Mouse (Mus musculus): ENCODE data around the gene Dusp6. TPM values are rescaled to one million over a fixed set of nuclear protein-coding genes. Genes with fewer than 3 reads are reported as not detected.
A peak's percentile ranks its signal among the peaks of the same experiment; 100 is the strongest.

Gene Dusp6
- polyA plus RNA-seq, 1 experiment from 2014 or later, result 40.6 TPM

GRCm38 (mm10) chr10:99234336-99234735 is 28.7 kb upstream of the Dusp6 start:
- H3K36me3 ChIP-seq, result no peaks in the 10 kb centered on the region
- H3K4me2 ChIP-seq, result no peak overlapping the region
- no peaks in the 10 kb centered on the region for H3K27me3 ChIP-seq (replicated peaks)
- no peak for ATAC-seq (ENCODE audit: extremely low read depth, insufficient number of reproducible peaks, low FRiP score, low TSS enrichment)
- no peaks in the 10 kb centered on the region for H3K9me3 ChIP-seq
- H3K27ac ChIP-seq (replicated peaks), result no peak overlapping the region
- no peak overlapping the region for H3K4me3 ChIP-seq
- 88% methylated on average over 8 of the region's 8 CpGs for WGBS
- H3K9ac ChIP-seq, result no peak overlapping the region
- H3K4me1 ChIP-seq, result peaks cover 19% of the 10 kb centered on the region

GRCm38 (mm10) chr10:99235081-99235480 is 27.9 kb upstream of the Dusp6 start:
- 86% methylated on average over 9 of the region's 9 CpGs for WGBS
- H3K27me3 ChIP-seq (replicated peaks), result no peaks in the 10 kb centered on the region
- H3K27ac ChIP-seq (replicated peaks), result no peak overlapping the region
- no peaks in the 10 kb centered on the region for H3K36me3 ChIP-seq
- H3K9ac ChIP-seq, result no peak overlapping the region
- no peak overlapping the region for H3K4me3 ChIP-seq
- peaks cover 17% of the 10 kb centered on the region for H3K4me1 ChIP-seq
- no peak overlapping the region for H3K4me2 ChIP-seq
- no peak for ATAC-seq (ENCODE audit: extremely low read depth, insufficient number of reproducible peaks, low FRiP score, low TSS enrichment)
- H3K9me3 ChIP-seq, result no peaks in the 10 kb centered on the region

- ATAC-seq (ENCODE audit: extremely low read depth, insufficient number of reproducible peaks, low FRiP score, low TSS enrichment), result peak; percentile 37; the same call in 1 of the 2 replicates
- Histone ChIP-seq H3K36me3 (no peaks in the 10 kb centered on the region), H3K4me3 (no peak overlapping the region), H3K9ac (no peak overlapping the region), H3K27ac (replicated peaks) (peak overlapping the region; percentile 66), H3K4me1 (peaks cover 27% of the 10 kb centered on the region), H3K27me3 (replicated peaks) (no peaks in the 10 kb centered on the region), H3K4me2 (peak overlapping the region; percentile 49), H3K9me3 (no peaks in the 10 kb centered on the region)
- 23% methylated on average over 11 of the region's 11 CpGs for WGBS
Measured at GRCm38 (mm10) chr10:99237205-99237832, 25.7 kb upstream of the Dusp6 start.

- Histone ChIP-seq H3K27ac (replicated peaks) (no peak overlapping the region), H3K4me3 (no peak overlapping the region), H3K4me2 (no peak overlapping the region), H3K27me3 (replicated peaks) (no peaks in the 10 kb centered on the region), H3K9ac (no peak overlapping the region), H3K9me3 (no peaks in the 10 kb centered on the region), H3K36me3 (no peaks in the 10 kb centered on the region), H3K4me1 (peaks cover 22% of the 10 kb centered on the region)
- no peak for ATAC-seq (ENCODE audit: extremely low read depth, insufficient number of reproducible peaks, low FRiP score, low TSS enrichment)
- 86% methylated on average over 11 of the region's 11 CpGs for WGBS
Measured at GRCm38 (mm10) chr10:99238537-99238936, 24.5 kb upstream of the Dusp6 start.

GRCm38 (mm10) chr10:99241284-99241828 is 21.7 kb upstream of the Dusp6 start:
- no peak for ATAC-seq (ENCODE audit: extremely low read depth, insufficient number of reproducible peaks, low FRiP score, low TSS enrichment)
- H3K4me2 ChIP-seq, result peak overlapping the region; percentile 19; the same call in 1 of the 2 replicates
- H3K9ac ChIP-seq, result no peak overlapping the region
- H3K9me3 ChIP-seq, result no peaks in the 10 kb centered on the region
- no peaks in the 10 kb centered on the region for H3K27me3 ChIP-seq (replicated peaks)
- H3K27ac ChIP-seq (replicated peaks), result peak overlapping the region; percentile 8
- no peak overlapping the region for H3K4me3 ChIP-seq
- H3K4me1 ChIP-seq, result peaks cover 22% of the 10 kb centered on the region
- H3K36me3 ChIP-seq, result no peaks in the 10 kb centered on the region
- 71% methylated on average over 7 of the region's 7 CpGs for WGBS

GRCm38 (mm10) chr10:99241829-99242711 is 21.0 kb upstream of the Dusp6 start:
- Histone ChIP-seq H3K9me3 (no peaks in the 10 kb centered on the region), H3K9ac (no peak overlapping the region), H3K4me2 (peak overlapping the region; percentile 19; the same call in 1 of the 2 replicates), H3K36me3 (no peaks in the 10 kb centered on the region), H3K27ac (replicated peaks) (peak overlapping the region; percentile 8), H3K4me1 (peaks cover 18% of the 10 kb centered on the region), H3K27me3 (replicated peaks) (no peaks in the 10 kb centered on the region), H3K4me3 (no peak overlapping the region)
- 49% methylated on average over 16 of the region's 16 CpGs for WGBS
- ATAC-seq (ENCODE audit: extremely low read depth, insufficient number of reproducible peaks, low FRiP score, low TSS enrichment), result no peak

GRCm38 (mm10) chr10:99242721-99243120 is 20.3 kb upstream of the Dusp6 start:
- ATAC-seq (ENCODE audit: extremely low read depth, insufficient number of reproducible peaks, low FRiP score, low TSS enrichment), result no peak
- Histone ChIP-seq H3K4me1 (peaks cover 13% of the 10 kb centered on the region), H3K9ac (no peak overlapping the region), H3K9me3 (no peaks in the 10 kb centered on the region), H3K4me3 (no peak overlapping the region), H3K36me3 (no peaks in the 10 kb centered on the region), H3K4me2 (no peak overlapping the region), H3K27me3 (replicated peaks) (no peaks in the 10 kb centered on the region), H3K27ac (replicated peaks) (no peak overlapping the region; the same call in 1 of the 2 replicates)
- WGBS, result 78% methylated on average over 10 of the region's 10 CpGs

GRCm38 (mm10) chr10:99243907-99244489 is 19.0 kb upstream of the Dusp6 start:
- no peak for ATAC-seq (ENCODE audit: extremely low read depth, insufficient number of reproducible peaks, low FRiP score, low TSS enrichment)
- no peaks in the 10 kb centered on the region for H3K36me3 ChIP-seq
- no peak overlapping the region for H3K9ac ChIP-seq
- 67% methylated on average over 5 of the region's 5 CpGs for WGBS
- no peaks in the 10 kb centered on the region for H3K27me3 ChIP-seq (replicated peaks)
- H3K4me3 ChIP-seq, result no peak overlapping the region
- H3K4me2 ChIP-seq, result no peak overlapping the region
- no peaks in the 10 kb centered on the region for H3K9me3 ChIP-seq
- peaks cover 13% of the 10 kb centered on the region for H3K4me1 ChIP-seq
- H3K27ac ChIP-seq (replicated peaks), result no peak overlapping the region

GRCm38 (mm10) chr10:99244655-99245260 is 18.3 kb upstream of the Dusp6 start:
- Histone ChIP-seq H3K9ac (no peak overlapping the region), H3K4me2 (no peak overlapping the region), H3K4me3 (no peak overlapping the region), H3K36me3 (no peaks in the 10 kb centered on the region), H3K9me3 (no peaks in the 10 kb centered on the region), H3K27ac (replicated peaks) (no peak overlapping the region), H3K27me3 (replicated peaks) (no peaks in the 10 kb centered on the region), H3K4me1 (peaks cover 13% of the 10 kb centered on the region)
- no peak for ATAC-seq (ENCODE audit: extremely low read depth, insufficient number of reproducible peaks, low FRiP score, low TSS enrichment)
- WGBS, result 36% methylated on average over 7 of the region's 7 CpGs

- H3K4me2 ChIP-seq, result no peak overlapping the region
- H3K4me1 ChIP-seq, result peaks cover 22% of the 10 kb centered on the region
- H3K9me3 ChIP-seq, result no peaks in the 10 kb centered on the region
- ATAC-seq (ENCODE audit: extremely low read depth, insufficient number of reproducible peaks, low FRiP score, low TSS enrichment), result no peak
- no peaks in the 10 kb centered on the region for H3K27me3 ChIP-seq (replicated peaks)
- WGBS, result 81% methylated on average over 20 of the region's 20 CpGs
- H3K9ac ChIP-seq, result no peak overlapping the region
- H3K27ac ChIP-seq (replicated peaks), result no peak overlapping the region
- no peaks in the 10 kb centered on the region for H3K36me3 ChIP-seq
- H3K4me3 ChIP-seq, result no peak overlapping the region
Measured at GRCm38 (mm10) chr10:99246797-99247508, 16.1 kb upstream of the Dusp6 start.
